Mouse (Mus musculus) gastrocnemius, postnatal 25 days (tissue): Measurements from ENCODE around the gene Sh3glb2. TPM values are rescaled to one million over a fixed set of nuclear protein-coding genes. Genes with fewer than 3 reads are reported as not detected.

Experiments used
- DNase-seq: peaks from one replicate; pipeline ENCODE4 v3.0.0; 2022
- long read RNA-seq, 2 experiments: library from polyadenylated mRNA; stranded (forward); transcript quantifications; one replicate each; pipeline ENCODE4 v2.0.0; 2021
- total RNA-seq, 2 experiments: library from RNA; stranded (reverse); gene quantifications; 1 replicate in 1 of 2; 2 replicates in 1 of 2; pipeline ENCODE4 v1.2.3; 2021

Gene Sh3glb2
- 10 to 100 TPM; 16.2 to 21.2 TPM for total RNA-seq
- long read RNA-seq, experiment 1, transcript Sh3glb2-201 (11 exons, 1,810 nt), result major isoform, 12 of 31 reads
- long read RNA-seq, experiment 1, partial matches to known transcripts, result 1 of 31 reads
- long read RNA-seq, experiment 1, other reads (novel, unspliced or antisense), result 16 of 31 reads
- long read RNA-seq, experiment 2, transcript Sh3glb2-201 (11 exons, 1,810 nt), result major isoform, 13 of 41 reads
- long read RNA-seq, experiment 2, transcript Sh3glb2-203 (10 exons, 1,694 nt), result minor isoform, 5 of 41 reads
- long read RNA-seq, experiment 2, partial matches to known transcripts, result 2 of 41 reads
- long read RNA-seq, experiment 2, other reads (novel, unspliced or antisense), result 20 of 41 reads

- DNase-seq, result peak; percentile 84
Observed at GRCm38 (mm10) chr2:30358533-30359531, at the start of gene Sh3glb2. Sh3glb2 (minus strand) TSS chr2:30359337.

- no peak for DNase-seq
Observed at GRCm38 (mm10) chr2:30408452-30409100, 49.4 kb upstream of the Sh3glb2 start.

- DNase-seq, result no peak
Observed at GRCm38 (mm10) chr2:30407778-30408177, 48.6 kb upstream of the Sh3glb2 start.

GRCm38 (mm10) chr2:30407221-30407620 is 48.1 kb upstream of the Sh3glb2 start:
- no peak for DNase-seq

GRCm38 (mm10) chr2:30403870-30404269 is 44.7 kb upstream of the Sh3glb2 start:
- DNase-seq, result no peak

GRCm38 (mm10) chr2:30402843-30403242 is 43.7 kb upstream of the Sh3glb2 start:
- DNase-seq, result no peak

GRCm38 (mm10) chr2:30402351-30402826 is 43.3 kb upstream of the Sh3glb2 start:
- peak; percentile 84 for DNase-seq

- no peak for DNase-seq
Observed at GRCm38 (mm10) chr2:30401581-30401980, 42.4 kb upstream of the Sh3glb2 start.

GRCm38 (mm10) chr2:30399191-30400171 is 40.3 kb upstream of the Sh3glb2 start:
- no peak for DNase-seq

GRCm38 (mm10) chr2:30397986-30398512 is 38.9 kb upstream of the Sh3glb2 start:
- no peak for DNase-seq

- no peak for DNase-seq
Observed at GRCm38 (mm10) chr2:30396246-30396645, 37.1 kb upstream of the Sh3glb2 start.

- no peak for DNase-seq
Observed at GRCm38 (mm10) chr2:30395757-30396156, 36.6 kb upstream of the Sh3glb2 start.

GRCm38 (mm10) chr2:30393370-30393656 is 34.2 kb upstream of the Sh3glb2 start:
- no peak for DNase-seq

- peak; percentile 77 for DNase-seq
Observed at GRCm38 (mm10) chr2:30392577-30393369, 33.6 kb upstream of the Sh3glb2 start.

- peak; percentile 99 for DNase-seq
Observed at GRCm38 (mm10) chr2:30392114-30392576, 33.0 kb upstream of the Sh3glb2 start, which contains the start of gene Dolpp1. Dolpp1 (plus strand) TSS chr2:30392254.

GRCm38 (mm10) chr2:30389000-30389399 is 29.9 kb upstream of the Sh3glb2 start:
- DNase-seq, result no peak

- no peak for DNase-seq
Observed at GRCm38 (mm10) chr2:30386913-30387312, 27.8 kb upstream of the Sh3glb2 start.

GRCm38 (mm10) chr2:30385591-30385990 is 26.5 kb upstream of the Sh3glb2 start:
- no peak for DNase-seq

GRCm38 (mm10) chr2:30384814-30385213 is 25.7 kb upstream of the Sh3glb2 start:
- DNase-seq, result no peak

- no peak for DNase-seq
Observed at GRCm38 (mm10) chr2:30381377-30381725, 22.2 kb upstream of the Sh3glb2 start.
